Mouse (Mus musculus): Measurements from ENCODE around the gene Gm20708. TPM values are rescaled to one million over a fixed set of nuclear protein-coding genes. Genes with fewer than 3 reads are reported as not detected.
A peak's percentile ranks its signal among the peaks of the same experiment; 100 is the strongest.
"Not testable (repeated sequence)": the region's sequence is repeated elsewhere in the genome, so short reads cannot be mapped to it uniquely, and the experiment has no call there.

Gm20708 gene
- polyA plus RNA-seq, 1 experiment from 2014 or later, result 0.53 TPM

- H3K4me1 ChIP-seq, result peaks cover 12% of the 10 kb centered on the region
- H3K9me3 ChIP-seq, result no peaks in the 10 kb centered on the region
- peak; percentile 90 for ATAC-seq (ENCODE audit: insufficient read depth, low FRiP score, low read depth)
- no peak within 1 kb of the TSS for H3K27ac ChIP-seq
- H3K27me3 ChIP-seq (replicated peaks), result no peaks in the 10 kb centered on the region
- no peaks in the 10 kb centered on the region for H3K36me3 ChIP-seq
- 0 out of 2 replicates have a peak within 1 kb of the TSS, but pooled peaks have one; percentile 5 for H3K4me3 ChIP-seq (replicated peaks)
- H3K9ac ChIP-seq, result no peak within 1 kb of the TSS
- no peak within 1 kb of the TSS for H3K4me2 ChIP-seq
- 45% methylated on average over 9 of the region's 9 CpGs for WGBS
These were observed 11.8 kb upstream of the Gm20708 start, which contains the start of gene 6030468B19Rik for GRCm38 (mm10) chr11:117797511-117798159. Gene 6030468B19Rik, plus strand, starts transcription at chr11:117797660.

- 0 out of 2 replicates have a peak overlapping the region, but pooled peaks have one; percentile 5 for H3K4me3 ChIP-seq (replicated peaks)
- H3K9ac ChIP-seq, result no peak overlapping the region
- no peak overlapping the region for H3K4me2 ChIP-seq
- 32% methylated on average over 2 of the region's 2 CpGs for WGBS
- H3K27me3 ChIP-seq (replicated peaks), result no peaks in the 10 kb centered on the region
- no peaks in the 10 kb centered on the region for H3K36me3 ChIP-seq
- no peak overlapping the region for H3K27ac ChIP-seq
- peaks cover 11% of the 10 kb centered on the region for H3K4me1 ChIP-seq
- peak; percentile 59; the same call in 1 of the 2 replicates for ATAC-seq (ENCODE audit: insufficient read depth, low FRiP score, low read depth)
- H3K9me3 ChIP-seq, result no peaks in the 10 kb centered on the region
These were observed 11.3 kb upstream of the Gm20708 start for GRCm38 (mm10) chr11:117798160-117798541.

GRCm38 (mm10) chr11:117799174-117799573 is 10.3 kb upstream of the Gm20708 start:
- no peaks in the 10 kb centered on the region for H3K9me3 ChIP-seq
- H3K36me3 ChIP-seq, result no peaks in the 10 kb centered on the region
- 60% methylated on average over 5 of the region's 5 CpGs for WGBS
- ATAC-seq (ENCODE audit: insufficient read depth, low FRiP score, low read depth), result no peak
- H3K9ac ChIP-seq, result no peak overlapping the region
- H3K4me1 ChIP-seq, result peaks cover 8% of the 10 kb centered on the region
- no peaks in the 10 kb centered on the region for H3K27me3 ChIP-seq (replicated peaks)
- no peak overlapping the region for H3K27ac ChIP-seq
- H3K4me2 ChIP-seq, result no peak overlapping the region
- H3K4me3 ChIP-seq (replicated peaks), result no peak overlapping the region

GRCm38 (mm10) chr11:117800038-117800437 is 9.4 kb upstream of the Gm20708 start:
- no peak overlapping the region for H3K4me3 ChIP-seq (replicated peaks)
- H3K4me2 ChIP-seq, result no peak overlapping the region
- WGBS, result 85% methylated on average over 7 of the region's 7 CpGs
- H3K9me3 ChIP-seq, result no peaks in the 10 kb centered on the region
- no peaks in the 10 kb centered on the region for H3K27me3 ChIP-seq (replicated peaks)
- no peak overlapping the region for H3K27ac ChIP-seq
- no peaks in the 10 kb centered on the region for H3K36me3 ChIP-seq
- H3K9ac ChIP-seq, result no peak overlapping the region
- ATAC-seq (ENCODE audit: insufficient read depth, low FRiP score, low read depth), result no peak
- peaks cover 8% of the 10 kb centered on the region for H3K4me1 ChIP-seq

GRCm38 (mm10) chr11:117801650-117802049 is 7.8 kb upstream of the Gm20708 start:
- Histone ChIP-seq H3K4me1 (peaks cover 8% of the 10 kb centered on the region), H3K4me3 (replicated peaks) (no peak overlapping the region), H3K27me3 (replicated peaks) (no peaks in the 10 kb centered on the region), H3K9ac (no peak overlapping the region), H3K27ac (no peak overlapping the region), H3K36me3 (no peaks in the 10 kb centered on the region), H3K4me2 (no peak overlapping the region), H3K9me3 (no peaks in the 10 kb centered on the region)
- no peak for ATAC-seq (ENCODE audit: insufficient read depth, low FRiP score, low read depth)
- 72% methylated on average over 7 of the region's 7 CpGs for WGBS

GRCm38 (mm10) chr11:117803166-117803688 is 6.2 kb upstream of the Gm20708 start:
- H3K27me3 ChIP-seq (replicated peaks), result no peaks in the 10 kb centered on the region
- H3K4me2 ChIP-seq, result no peak overlapping the region
- WGBS, result 90% methylated on average over 3 of the region's 3 CpGs
- ATAC-seq (ENCODE audit: insufficient read depth, low FRiP score, low read depth), result no peak
- no peaks in the 10 kb centered on the region for H3K9me3 ChIP-seq
- no peaks in the 10 kb centered on the region for H3K36me3 ChIP-seq
- H3K27ac ChIP-seq, result no peak overlapping the region
- no peak overlapping the region for H3K9ac ChIP-seq
- no peak overlapping the region for H3K4me3 ChIP-seq (replicated peaks)
- peaks cover 3% of the 10 kb centered on the region for H3K4me1 ChIP-seq

GRCm38 (mm10) chr11:117806781-117807180 is 2.7 kb upstream of the Gm20708 start:
- peaks cover 9% of the 10 kb centered on the region for H3K4me1 ChIP-seq
- H3K4me3 ChIP-seq (replicated peaks), result no peak overlapping the region
- H3K9ac ChIP-seq, result no peak overlapping the region
- H3K27ac ChIP-seq, result no peak overlapping the region
- no peak overlapping the region for H3K4me2 ChIP-seq
- no peaks in the 10 kb centered on the region for H3K9me3 ChIP-seq
- ATAC-seq (ENCODE audit: insufficient read depth, low FRiP score, low read depth), result no peak
- 91% methylated on average over 6 of the region's 6 CpGs for WGBS
- no peaks in the 10 kb centered on the region for H3K27me3 ChIP-seq (replicated peaks)
- no peaks in the 10 kb centered on the region for H3K36me3 ChIP-seq

- ATAC-seq (ENCODE audit: insufficient read depth, low FRiP score, low read depth), result peak; percentile 81
- Histone ChIP-seq H3K9ac (peak overlapping the region; percentile 70), H3K27ac (peak overlapping the region; percentile 85), H3K4me2 (peak overlapping the region; percentile 91), H3K36me3 (peaks cover 24% of the 10 kb centered on the region), H3K9me3 (no peaks in the 10 kb centered on the region), H3K4me1 (peaks cover 9% of the 10 kb centered on the region), H3K4me3 (replicated peaks) (peak overlapping the region; percentile 79), H3K27me3 (replicated peaks) (no peaks in the 10 kb centered on the region)
- under 1% methylated on average over 21 of the region's 21 CpGs for WGBS
These were observed 1.1 kb downstream of the Gm20708 start for GRCm38 (mm10) chr11:117810401-117811046.

- Histone ChIP-seq H3K36me3 (peaks cover 52% of the 10 kb centered on the region), H3K4me1 (peaks cover 9% of the 10 kb centered on the region), H3K27ac (no peak overlapping the region), H3K4me2 (no peak overlapping the region), H3K4me3 (replicated peaks) (no peak overlapping the region), H3K9me3 (no peaks in the 10 kb centered on the region), H3K27me3 (replicated peaks) (no peaks in the 10 kb centered on the region), H3K9ac (no peak overlapping the region)
- 63% methylated on average over 5 of the region's 5 CpGs for WGBS
- no peak for ATAC-seq (ENCODE audit: insufficient read depth, low FRiP score, low read depth)
These were observed 4.4 kb downstream of the Gm20708 start for GRCm38 (mm10) chr11:117813867-117814266.

GRCm38 (mm10) chr11:117814704-117815366 is 5.4 kb downstream of the Gm20708 start:
- no peak for ATAC-seq (ENCODE audit: insufficient read depth, low FRiP score, low read depth)
- Histone ChIP-seq H3K9me3 (no peaks in the 10 kb centered on the region), H3K36me3 (peaks cover 58% of the 10 kb centered on the region), H3K27me3 (replicated peaks) (no peaks in the 10 kb centered on the region), H3K9ac (no peak overlapping the region), H3K4me3 (replicated peaks) (no peak overlapping the region), H3K4me2 (no peak overlapping the region), H3K4me1 (peaks cover 3% of the 10 kb centered on the region), H3K27ac (no peak overlapping the region)
- WGBS, result 87% methylated on average over 6 of the region's 6 CpGs

GRCm38 (mm10) chr11:117815850-117816249 is 6.4 kb downstream of the Gm20708 start:
- H3K4me2 ChIP-seq; H3K27me3 ChIP-seq (replicated peaks); ATAC-seq (ENCODE audit: insufficient read depth, low FRiP score, low read depth); H3K9me3 ChIP-seq; H3K27ac ChIP-seq; H3K4me1 ChIP-seq; H3K9ac ChIP-seq; H3K4me3 ChIP-seq (replicated peaks): not testable (repeated sequence)
- 79% methylated on average over 9 of the region's 9 CpGs for WGBS
- H3K36me3 ChIP-seq, result peaks cover 65% of the 10 kb centered on the region

Measured in stomach, embryonic 15.5 days (tissue).